9 mouse cellular contexts compared by ENCODE assay signal in genomic region chr14:14351721-14352590, GRCm38 (mm10). TPM values are rescaled to one million over a fixed set of nuclear protein-coding genes. Genes with fewer than 3 reads are reported as not detected.
DNase-seq lines count a peak whose midpoint lies in the region; ATAC-seq and TF ChIP-seq lines count a peak whose summit lies in the region.
"Had no signal": no experiment of that assay in that cellular context is flagged by ENCODE, and none has a peak within 500 bp of the region (broad histone marks: within the 10 kb centered on the region; RNA-seq: fewer than 3 reads in every experiment).

No protein-coding gene starts in this region.

- no peaks in the 10 kb centered on the region for H3K4me1 ChIP-seq in liver, postnatal 0 days (ENCODE audit: insufficient read depth)
- H3K4me1 ChIP-seq in liver, embryonic 11.5 days (replicated peaks; ENCODE audit: control insufficient read depth, insufficient read depth, low read length), result no peaks in the 10 kb centered on the region
- H3K4me1 ChIP-seq in hindbrain, embryonic 13.5 days (replicated peaks), result 0 out of 2 replicates have a peak, but pooled peaks cover under 1% of the 10 kb centered on the region
- no peaks in the 10 kb centered on the region for H3K4me1 ChIP-seq in neural tube, embryonic 12.5 days
- H3K4me1 ChIP-seq: embryonic facial prominence, embryonic 12.5 days; limb, embryonic 13.5 days had no signal

- no peak overlapping the region for H3K4me2 ChIP-seq in liver, postnatal 0 days (ENCODE audit: low read depth, low read length)
- no peak overlapping the region for H3K4me2 ChIP-seq in liver, embryonic 11.5 days
- no peak overlapping the region for H3K4me2 ChIP-seq in hindbrain, embryonic 13.5 days
- H3K4me2 ChIP-seq in neural tube, embryonic 12.5 days (replicated peaks), result no peak overlapping the region
- H3K4me2 ChIP-seq: embryonic facial prominence, embryonic 12.5 days; limb, embryonic 13.5 days had no signal

- H3K27me3 ChIP-seq in liver, postnatal 0 days (ENCODE audit: insufficient read depth, low read length), result no peaks in the 10 kb centered on the region
- no peaks in the 10 kb centered on the region for H3K27me3 ChIP-seq in liver, embryonic 11.5 days (replicated peaks; ENCODE audit: control insufficient read depth, insufficient read depth, low read length)
- no peaks in the 10 kb centered on the region for H3K27me3 ChIP-seq in hindbrain, embryonic 13.5 days
- H3K27me3 ChIP-seq in neural tube, embryonic 12.5 days (replicated peaks), result no peaks in the 10 kb centered on the region
- H3K27me3 ChIP-seq: embryonic facial prominence, embryonic 12.5 days; limb, embryonic 13.5 days had no signal

- H3K27ac ChIP-seq in liver, postnatal 0 days (ENCODE audit: low read depth), result no peak overlapping the region
- no peak overlapping the region for H3K27ac ChIP-seq in liver, embryonic 11.5 days (ENCODE audit: low read depth, low read length)
- no peak overlapping the region for H3K27ac ChIP-seq in hindbrain, embryonic 13.5 days
- H3K27ac ChIP-seq in neural tube, embryonic 12.5 days, result no peak overlapping the region
- H3K27ac ChIP-seq: embryonic facial prominence, embryonic 12.5 days; limb, embryonic 13.5 days had no signal

- no peak for TF ChIP-seq EP300 in liver, postnatal 0 days (IDR thresholded peaks at IDR 0.05; ENCODE audit: low read depth)

- peak; percentile 18 for DNase-seq in liver, postnatal 0 days
- DNase-seq in liver, embryonic 11.5 days (ENCODE audit: low spot score), result no peak
- peak; percentile 64 for DNase-seq in T-cell, adult 2 months (ENCODE audit: low spot score)
- no peak for DNase-seq in spleen, postnatal 36 days (ENCODE audit: low spot score in 2 of 2)
- DNase-seq in kidney, postnatal 36 days, result no peak

- H3K9me3 ChIP-seq in liver, postnatal 0 days (ENCODE audit: low read length), result peaks cover 70% of the 10 kb centered on the region
- peaks cover 70% of the 10 kb centered on the region for H3K9me3 ChIP-seq in liver, embryonic 11.5 days (ENCODE audit: control insufficient read depth, low read length)
- H3K9me3 ChIP-seq in hindbrain, embryonic 13.5 days, result peaks cover 33% of the 10 kb centered on the region
- peaks cover 56% of the 10 kb centered on the region for H3K9me3 ChIP-seq in neural tube, embryonic 12.5 days

- TF ChIP-seq CTCF in liver, postnatal 0 days (IDR thresholded peaks at IDR 0.05; ENCODE audit: low read depth), result no peak

- 83% methylated on average over 9 of the region's 9 CpGs for WGBS in liver, postnatal 0 days (ENCODE audit: insufficient replicate concordance)
- 95% methylated on average over 9 of the region's 9 CpGs for WGBS in liver, embryonic 11.5 days
- 79% methylated on average over 9 of the region's 9 CpGs for WGBS in hindbrain, embryonic 13.5 days
- WGBS in neural tube, embryonic 12.5 days, result 84% methylated on average over 9 of the region's 9 CpGs

- ATAC-seq in liver, postnatal 0 days, result no peak
- ATAC-seq in liver, embryonic 11.5 days (replicated peaks; ENCODE audit: low FRiP score), result no peak
- ATAC-seq in hindbrain, embryonic 13.5 days (ENCODE audit: low FRiP score), result peak; percentile 18; the same call in 1 of the 2 replicates
- peak; percentile 18 for ATAC-seq in neural tube, embryonic 12.5 days (ENCODE audit: low FRiP score, low read depth)

- no peak overlapping the region for H3K9ac ChIP-seq in liver, postnatal 0 days (replicated peaks)
- no peak overlapping the region for H3K9ac ChIP-seq in liver, embryonic 11.5 days (ENCODE audit: low read depth, low read length)
- no peak overlapping the region for H3K9ac ChIP-seq in hindbrain, embryonic 13.5 days
- H3K9ac ChIP-seq in neural tube, embryonic 12.5 days, result no peak overlapping the region
- H3K9ac ChIP-seq: embryonic facial prominence, embryonic 12.5 days; limb, embryonic 13.5 days had no signal

- no peaks in the 10 kb centered on the region for H3K36me3 ChIP-seq in liver, postnatal 0 days (replicated peaks; ENCODE audit: insufficient read depth, low read length)
- peaks cover 6% of the 10 kb centered on the region for H3K36me3 ChIP-seq in liver, embryonic 11.5 days (ENCODE audit: control insufficient read depth, insufficient read depth, low read length)
- no peaks in the 10 kb centered on the region for H3K36me3 ChIP-seq in hindbrain, embryonic 13.5 days
- H3K36me3 ChIP-seq in neural tube, embryonic 12.5 days, result peaks cover 6% of the 10 kb centered on the region; the same call in 1 of the 2 replicates

- no peak overlapping the region for H3K4me3 ChIP-seq in liver, postnatal 0 days (ENCODE audit: low read depth, low read length)
- no peak overlapping the region for H3K4me3 ChIP-seq in liver, embryonic 11.5 days (ENCODE audit: low read depth, low read length)
- H3K4me3 ChIP-seq in hindbrain, embryonic 13.5 days, result no peak overlapping the region
- H3K4me3 ChIP-seq in neural tube, embryonic 12.5 days, result no peak overlapping the region
- H3K4me3 ChIP-seq: embryonic facial prominence, embryonic 12.5 days; limb, embryonic 13.5 days had no signal

RNA-seq across cellular contexts. Expression of gene Il3ra, which starts 5.9 kb away (rescaled TPM):
- polyA plus RNA-seq in liver, postnatal 0 days (2015; fragmentation: Nextera tagmentation; extraction: Ambion mirVana), result 2.9 and 3.2 TPM in 2 replicates
- polyA plus RNA-seq in liver, embryonic 11.5 days (2014; fragmentation: Nextera tagmentation; extraction: Ambion mirVana), result 2.8 and 3.3 TPM in 2 replicates
- polyA plus RNA-seq in hindbrain, embryonic 13.5 days (2015; fragmentation: Nextera tagmentation; extraction: Ambion mirVana), result 1.6 and 2.2 TPM in 2 replicates
- 4.1 and 5.0 TPM in 2 replicates for polyA plus RNA-seq in neural tube, embryonic 12.5 days (2016; fragmentation: Nextera tagmentation; extraction: Ambion mirVana)

RNA-seq across cellular contexts. Expression of gene Olfr31, which starts 29.3 kb away (rescaled TPM):
- polyA plus RNA-seq in liver, postnatal 0 days (2015; fragmentation: Nextera tagmentation; extraction: Ambion mirVana), result not detected in 2 replicates
- polyA plus RNA-seq in liver, embryonic 11.5 days (2014; fragmentation: Nextera tagmentation; extraction: Ambion mirVana), result not detected in 2 replicates
- polyA plus RNA-seq in hindbrain, embryonic 13.5 days (2015; fragmentation: Nextera tagmentation; extraction: Ambion mirVana), result 0.12 TPM in 1 of 2 replicates, not detected in the other
- not detected in 2 replicates for polyA plus RNA-seq in neural tube, embryonic 12.5 days (2016; fragmentation: Nextera tagmentation; extraction: Ambion mirVana)
- polyA plus RNA-seq: embryonic facial prominence, embryonic 12.5 days; limb, embryonic 13.5 days had no signal

RNA-seq across cellular contexts. Expression of gene Olfr721-ps1, which starts 49.1 kb away (rescaled TPM):
- not detected in 2 replicates for polyA plus RNA-seq in liver, postnatal 0 days (2015; fragmentation: Nextera tagmentation; extraction: Ambion mirVana)
- not detected in 2 replicates for polyA plus RNA-seq in liver, embryonic 11.5 days (2014; fragmentation: Nextera tagmentation; extraction: Ambion mirVana)
- not detected in 2 replicates for polyA plus RNA-seq in hindbrain, embryonic 13.5 days (2015; fragmentation: Nextera tagmentation; extraction: Ambion mirVana)
- not detected in 2 replicates for polyA plus RNA-seq in neural tube, embryonic 12.5 days (2016; fragmentation: Nextera tagmentation; extraction: Ambion mirVana)
- polyA plus RNA-seq: embryonic facial prominence, embryonic 12.5 days; limb, embryonic 13.5 days had no signal

Comparison
In these comparisons a context has a peak if more than half of its experiments do, and no peak if none do; other contexts are left out.
1. DNase-seq: peak in liver, postnatal 0 days (single experiment) and T-cell, adult 2 months (single experiment); none in liver, embryonic 11.5 days (single experiment), spleen, postnatal 36 days (0 of 2) and kidney, postnatal 36 days (0 of 2).
2. ATAC-seq: peak in hindbrain, embryonic 13.5 days (single experiment) and neural tube, embryonic 12.5 days (single experiment); none in liver, postnatal 0 days (single experiment) and liver, embryonic 11.5 days (single experiment).